Mouse (Mus musculus): Measurements from ENCODE around the gene Kcnk2. TPM values are rescaled to one million over a fixed set of nuclear protein-coding genes. Genes with fewer than 3 reads are reported as not detected.

Gene Kcnk2
- polyA plus RNA-seq, 1 experiment from 2014 or later, result 4.5 TPM

DNA sequence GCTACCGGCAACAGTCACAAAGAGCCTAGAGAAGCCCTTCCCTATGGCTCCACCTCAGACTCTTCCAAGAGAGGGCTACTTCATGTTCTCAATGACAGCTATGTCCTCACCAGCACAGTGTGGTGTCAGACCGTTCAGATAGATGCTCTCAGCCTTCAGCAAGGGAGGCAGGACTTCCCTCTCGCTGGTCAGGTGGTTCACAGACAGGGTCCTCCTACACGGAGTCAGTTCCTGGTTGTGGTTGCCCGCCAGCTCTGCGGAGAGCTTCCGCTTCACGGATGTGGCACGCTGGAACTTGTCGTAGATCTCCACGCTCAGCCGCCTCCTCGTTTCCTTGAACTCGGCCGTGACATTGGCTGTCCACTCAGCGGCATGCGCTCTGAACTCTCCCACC lies 192.4 kb downstream of the Kcnk2 start:
- Histone ChIP-seq H3K27ac (no peak overlapping the region), H3K4me3 (no peak overlapping the region), H3K27me3 (no peaks in the 10 kb centered on the region), H3K9me3 (no peaks in the 10 kb centered on the region), H3K4me1 (no peaks in the 10 kb centered on the region; the same call in 1 of the 2 replicates), H3K9ac (no peak overlapping the region), H3K36me3 (no peaks in the 10 kb centered on the region), H3K4me2 (no peak overlapping the region)
- ATAC-seq (ENCODE audit: borderline replicate concordance, extremely low read depth, low FRiP score, low TSS enrichment), result no peak
- WGBS, result 89% methylated on average over 17 of the region's 17 CpGs

DNA sequence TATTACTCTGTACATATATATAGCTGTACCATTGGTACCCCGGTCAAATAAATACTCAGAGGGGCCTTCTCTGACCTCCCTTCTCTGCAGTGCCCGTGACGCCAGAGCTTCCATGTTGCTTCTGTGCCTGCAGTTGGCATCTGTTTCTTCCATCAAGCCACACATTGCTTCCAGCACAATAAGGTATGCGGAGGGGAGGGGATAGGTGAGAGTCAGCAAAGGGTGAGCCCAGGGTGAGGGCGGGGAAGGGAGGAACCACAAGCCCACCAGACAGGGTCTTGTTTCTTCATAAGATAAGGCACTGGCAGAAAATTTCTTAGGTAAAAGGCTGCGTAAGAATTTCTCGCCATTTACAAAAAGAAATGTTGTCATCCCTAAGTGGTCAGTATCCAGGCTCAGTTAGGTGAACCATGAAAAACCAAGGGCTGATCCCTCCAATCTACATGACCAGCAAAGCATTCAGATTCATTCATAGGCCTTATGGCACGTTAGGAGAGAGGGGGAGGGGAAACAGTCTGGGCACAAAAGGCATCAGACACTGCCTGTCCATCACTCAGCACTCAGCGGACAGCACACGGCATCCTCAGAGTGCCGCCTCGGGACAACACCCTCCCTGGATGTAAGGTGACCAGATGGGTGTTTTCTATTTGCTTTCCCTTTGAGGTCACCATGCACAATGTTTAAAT lies 192.9 kb downstream of the Kcnk2 start:
- Histone ChIP-seq H3K36me3 (no peaks in the 10 kb centered on the region), H3K27ac (no peak overlapping the region), H3K9ac (no peak overlapping the region), H3K4me2 (no peak overlapping the region), H3K27me3 (no peaks in the 10 kb centered on the region), H3K4me1 (no peaks in the 10 kb centered on the region; the same call in 1 of the 2 replicates), H3K9me3 (no peaks in the 10 kb centered on the region), H3K4me3 (no peak overlapping the region)
- 72% methylated on average over 12 of the region's 12 CpGs for WGBS
- no peak for ATAC-seq (ENCODE audit: borderline replicate concordance, extremely low read depth, low FRiP score, low TSS enrichment)

DNA sequence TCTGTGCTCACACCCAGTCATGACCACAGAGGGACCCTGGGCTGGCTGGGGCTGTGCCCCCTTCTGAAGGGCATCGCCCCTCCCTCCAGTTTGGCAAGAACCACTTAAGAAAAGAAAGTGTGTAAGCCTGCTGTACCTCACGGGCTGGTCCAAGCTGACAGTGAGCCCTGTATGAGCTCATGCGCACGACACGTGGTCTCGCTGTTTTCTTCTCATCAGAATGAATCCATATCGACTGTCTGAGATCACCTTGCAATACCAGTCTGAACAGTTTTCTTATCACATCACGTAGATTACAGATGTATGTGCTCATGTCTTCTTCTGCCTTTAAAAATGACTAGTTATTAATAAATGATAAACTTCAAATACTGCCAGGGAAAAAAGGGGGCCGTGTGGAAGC lies 193.5 kb downstream of the Kcnk2 start:
- no peaks in the 10 kb centered on the region; the same call in 1 of the 2 replicates for H3K4me1 ChIP-seq
- no peaks in the 10 kb centered on the region for H3K9me3 ChIP-seq
- 81% methylated on average over 9 of the region's 9 CpGs for WGBS
- H3K36me3 ChIP-seq, result no peaks in the 10 kb centered on the region
- no peak overlapping the region for H3K9ac ChIP-seq
- no peak overlapping the region for H3K4me3 ChIP-seq
- H3K27ac ChIP-seq, result no peak overlapping the region
- no peaks in the 10 kb centered on the region for H3K27me3 ChIP-seq
- no peak overlapping the region for H3K4me2 ChIP-seq
- no peak for ATAC-seq (ENCODE audit: borderline replicate concordance, extremely low read depth, low FRiP score, low TSS enrichment)

DNA sequence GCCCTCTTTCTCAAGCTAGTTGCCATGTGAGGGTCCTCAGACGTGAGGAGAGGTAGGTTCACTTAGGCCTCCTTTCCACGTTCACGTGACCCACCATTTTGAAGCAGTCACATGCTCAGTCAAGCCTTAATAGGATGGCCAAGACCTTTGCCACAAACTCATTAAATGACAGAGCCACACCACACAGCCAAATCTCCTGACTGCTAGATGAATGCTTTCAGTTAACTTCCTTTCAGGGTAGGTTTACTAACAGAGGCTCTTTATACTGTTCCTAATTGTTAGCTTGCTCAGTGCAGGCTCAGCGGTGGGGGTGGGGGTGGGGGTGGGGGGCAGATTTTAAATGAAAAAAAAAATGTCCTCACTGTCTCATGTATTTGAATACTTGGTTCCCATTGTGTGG lies 206.3 kb downstream of the Kcnk2 start:
- no peak overlapping the region for H3K27ac ChIP-seq
- no peaks in the 10 kb centered on the region for H3K36me3 ChIP-seq
- no peak overlapping the region for H3K4me2 ChIP-seq
- H3K4me1 ChIP-seq, result no peaks in the 10 kb centered on the region
- no peaks in the 10 kb centered on the region for H3K9me3 ChIP-seq
- WGBS, result 69% methylated on average over 4 of the region's 4 CpGs
- no peak overlapping the region for H3K9ac ChIP-seq
- no peak for ATAC-seq (ENCODE audit: borderline replicate concordance, extremely low read depth, low FRiP score, low TSS enrichment)
- no peak overlapping the region for H3K4me3 ChIP-seq
- H3K27me3 ChIP-seq, result no peaks in the 10 kb centered on the region

DNA sequence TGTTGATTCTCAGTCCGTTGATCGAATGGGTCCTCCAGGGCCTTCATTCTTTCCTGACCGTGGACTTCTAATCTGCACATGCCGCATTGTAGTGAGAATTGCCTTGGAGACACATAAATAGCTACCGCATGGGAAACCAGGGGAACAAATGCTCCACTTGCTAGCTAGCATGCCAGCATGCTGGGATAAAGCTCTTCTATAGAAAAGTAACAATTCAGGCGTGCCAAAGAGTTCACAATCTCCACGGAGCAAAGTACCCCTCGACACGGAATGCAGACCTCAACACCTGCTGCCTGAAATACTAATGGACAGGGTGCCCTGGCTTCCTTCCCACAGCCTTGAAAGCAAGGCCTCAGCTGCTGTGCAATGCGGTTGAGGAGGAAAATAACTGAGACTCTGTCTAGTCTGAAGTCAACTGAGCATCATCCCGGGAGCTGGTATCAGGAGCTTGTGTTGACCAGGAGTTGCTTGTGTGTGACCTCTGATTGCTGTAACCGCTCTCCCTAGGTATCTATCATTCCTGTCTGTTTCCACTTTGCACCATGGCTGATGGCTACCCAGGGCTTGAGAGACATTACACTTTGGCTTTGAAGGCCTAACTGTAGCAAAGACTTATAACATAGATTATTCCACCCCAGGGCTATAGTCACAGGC lies 214.2 kb downstream of the Kcnk2 start:
- ATAC-seq (ENCODE audit: borderline replicate concordance, extremely low read depth, low FRiP score, low TSS enrichment), result no peak
- no peak overlapping the region for H3K4me3 ChIP-seq
- H3K27me3 ChIP-seq, result no peaks in the 10 kb centered on the region
- 77% methylated on average over 12 of the region's 12 CpGs for WGBS
- H3K4me1 ChIP-seq, result peaks cover 8% of the 10 kb centered on the region
- H3K9me3 ChIP-seq, result no peaks in the 10 kb centered on the region
- no peak overlapping the region for H3K4me2 ChIP-seq
- H3K9ac ChIP-seq, result no peak overlapping the region
- H3K27ac ChIP-seq, result no peak overlapping the region
- H3K36me3 ChIP-seq, result no peaks in the 10 kb centered on the region

DNA sequence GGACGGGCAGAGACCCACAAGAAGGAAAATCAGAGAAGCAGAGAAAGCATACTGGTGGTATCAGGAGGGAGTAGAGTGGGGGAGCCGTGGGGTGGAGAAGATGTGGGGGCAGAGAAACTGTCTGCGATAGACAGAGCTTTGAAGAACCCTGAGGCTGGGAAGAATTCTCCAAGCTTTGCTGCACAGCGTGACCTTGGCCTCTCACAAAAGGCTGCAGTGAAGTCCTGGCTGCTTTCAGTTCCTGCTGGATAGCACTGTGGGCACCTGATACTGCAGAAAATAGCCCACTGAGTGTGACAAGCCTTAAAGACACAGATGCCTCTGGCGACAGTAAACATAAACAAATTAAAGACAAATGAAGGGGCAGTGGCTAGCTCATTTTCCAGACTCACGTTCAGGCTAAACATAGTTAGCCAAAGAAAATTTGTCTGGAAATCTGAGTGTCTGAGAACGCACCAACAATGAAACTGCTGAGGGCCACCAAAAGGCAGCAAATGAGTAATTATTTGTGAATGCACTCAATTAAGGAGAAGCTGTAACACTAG lies 216.8 kb downstream of the Kcnk2 start:
- ATAC-seq (ENCODE audit: borderline replicate concordance, extremely low read depth, low FRiP score, low TSS enrichment), result no peak
- H3K27ac ChIP-seq, result no peak overlapping the region; the same call in 1 of the 2 replicates
- 29% methylated on average over 7 of the region's 7 CpGs for WGBS
- no peaks in the 10 kb centered on the region for H3K9me3 ChIP-seq
- H3K27me3 ChIP-seq, result no peaks in the 10 kb centered on the region
- H3K36me3 ChIP-seq, result no peaks in the 10 kb centered on the region
- no peak overlapping the region for H3K9ac ChIP-seq
- no peak overlapping the region for H3K4me2 ChIP-seq
- no peak overlapping the region for H3K4me3 ChIP-seq
- H3K4me1 ChIP-seq, result peaks cover 8% of the 10 kb centered on the region

DNA sequence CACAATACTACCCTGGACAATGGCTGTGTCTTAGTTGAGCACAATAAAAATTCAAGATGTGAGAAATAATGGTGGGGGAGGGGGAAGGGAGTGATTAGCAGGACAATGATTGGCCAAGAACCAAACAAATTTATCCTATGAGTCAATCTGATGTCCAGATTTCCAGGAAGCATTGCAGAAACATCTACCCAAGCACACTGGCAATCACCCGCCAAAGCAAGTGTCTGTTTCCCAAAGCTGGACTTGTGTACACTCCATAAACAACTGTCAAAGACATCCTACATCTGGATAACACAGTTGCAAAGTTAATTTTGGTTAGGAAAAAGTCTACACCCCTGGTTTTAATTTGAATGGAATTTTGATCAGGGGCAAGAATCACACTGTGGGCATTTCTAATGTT lies 224.3 kb downstream of the Kcnk2 start:
- Histone ChIP-seq H3K4me1 (no peaks in the 10 kb centered on the region), H3K4me2 (no peak overlapping the region), H3K9ac (no peak overlapping the region), H3K9me3 (no peaks in the 10 kb centered on the region), H3K4me3 (no peak overlapping the region), H3K27me3 (no peaks in the 10 kb centered on the region), H3K36me3 (no peaks in the 10 kb centered on the region), H3K27ac (no peak overlapping the region)
- no peak for ATAC-seq (ENCODE audit: borderline replicate concordance, extremely low read depth, low FRiP score, low TSS enrichment)
- WGBS, result 35% methylated on average over 1 of the region's 1 CpGs

DNA sequence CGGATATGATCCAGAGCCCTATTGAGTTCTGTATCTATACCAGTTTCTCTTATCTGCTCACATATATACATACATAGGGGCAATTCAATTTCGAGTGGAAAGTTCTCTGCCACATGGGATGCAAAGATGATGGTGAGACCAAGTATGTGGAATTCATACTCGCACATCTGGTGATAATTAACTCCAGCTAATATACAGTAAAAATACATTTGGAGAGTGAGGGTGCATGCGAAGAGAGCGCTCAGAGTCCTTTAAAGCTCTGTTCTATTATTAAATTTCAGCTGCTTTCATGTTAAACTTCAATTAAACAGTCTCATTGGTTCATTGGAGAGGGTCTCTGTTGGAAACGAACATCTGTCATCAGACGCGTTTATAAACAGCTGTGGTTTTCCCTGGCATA lies 228.6 kb downstream of the Kcnk2 start:
- Histone ChIP-seq H3K4me2 (no peak overlapping the region), H3K36me3 (no peaks in the 10 kb centered on the region), H3K27me3 (no peaks in the 10 kb centered on the region), H3K4me3 (no peak overlapping the region), H3K9ac (no peak overlapping the region), H3K9me3 (no peaks in the 10 kb centered on the region), H3K27ac (no peak overlapping the region), H3K4me1 (peaks cover 8% of the 10 kb centered on the region; the same call in 1 of the 2 replicates)
- no peak for ATAC-seq (ENCODE audit: borderline replicate concordance, extremely low read depth, low FRiP score, low TSS enrichment)
- 62% methylated on average over 8 of the region's 8 CpGs for WGBS

DNA sequence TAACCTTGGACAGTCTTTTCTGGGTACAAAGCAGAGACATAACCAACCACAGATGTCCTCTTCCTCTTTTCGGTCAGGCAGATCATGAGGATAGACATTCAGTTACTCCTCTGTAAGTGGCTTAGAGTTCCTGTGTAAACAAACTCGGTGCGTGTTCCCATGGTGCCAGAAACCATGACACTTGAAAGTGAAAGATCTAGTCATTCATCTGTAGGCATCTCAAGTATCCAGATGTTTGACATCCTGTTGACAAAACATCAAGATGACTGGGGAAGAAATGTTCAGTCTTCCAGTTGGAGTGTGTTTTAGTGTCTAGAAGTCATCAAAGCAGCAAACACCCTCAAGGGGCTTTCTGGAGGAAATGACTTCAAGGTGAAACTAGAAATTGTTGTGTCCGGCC lies 230.9 kb downstream of the Kcnk2 start:
- 23% methylated on average over 4 of the region's 4 CpGs for WGBS
- peak; percentile 27; the same call in 1 of the 2 replicates for ATAC-seq (ENCODE audit: borderline replicate concordance, extremely low read depth, low FRiP score, low TSS enrichment)
- Histone ChIP-seq H3K9me3 (no peaks in the 10 kb centered on the region), H3K4me1 (peaks cover 8% of the 10 kb centered on the region; the same call in 1 of the 2 replicates), H3K9ac (no peak overlapping the region), H3K36me3 (no peaks in the 10 kb centered on the region), H3K27me3 (no peaks in the 10 kb centered on the region), H3K4me3 (no peak overlapping the region), H3K27ac (no peak overlapping the region), H3K4me2 (no peak overlapping the region)

DNA sequence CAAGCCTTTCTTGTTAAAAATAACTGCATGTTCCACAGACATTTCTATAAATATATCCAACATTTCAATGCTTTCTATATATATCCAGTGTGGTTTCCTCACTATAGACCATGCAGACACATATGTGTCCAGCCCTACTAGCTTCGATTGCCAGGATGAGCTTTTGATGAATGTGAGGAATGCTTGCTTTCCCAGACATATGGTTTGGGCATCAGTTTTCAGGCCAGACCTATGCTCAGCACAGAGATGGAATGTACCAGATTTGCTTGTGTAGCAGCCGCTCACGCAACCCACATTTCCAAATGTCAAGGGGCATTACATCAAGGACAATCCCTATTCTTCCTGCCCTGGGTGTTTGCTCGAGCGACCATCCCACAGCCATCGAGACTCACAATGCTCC lies 236.3 kb downstream of the Kcnk2 start:
- Histone ChIP-seq H3K4me2 (no peak overlapping the region), H3K9ac (no peak overlapping the region), H3K27ac (no peak overlapping the region), H3K4me3 (no peak overlapping the region), H3K36me3 (no peaks in the 10 kb centered on the region), H3K9me3 (no peaks in the 10 kb centered on the region), H3K4me1 (peaks cover 14% of the 10 kb centered on the region), H3K27me3 (no peaks in the 10 kb centered on the region)
- WGBS, result 79% methylated on average over 6 of the region's 6 CpGs
- ATAC-seq (ENCODE audit: borderline replicate concordance, extremely low read depth, low FRiP score, low TSS enrichment), result no peak

DNA sequence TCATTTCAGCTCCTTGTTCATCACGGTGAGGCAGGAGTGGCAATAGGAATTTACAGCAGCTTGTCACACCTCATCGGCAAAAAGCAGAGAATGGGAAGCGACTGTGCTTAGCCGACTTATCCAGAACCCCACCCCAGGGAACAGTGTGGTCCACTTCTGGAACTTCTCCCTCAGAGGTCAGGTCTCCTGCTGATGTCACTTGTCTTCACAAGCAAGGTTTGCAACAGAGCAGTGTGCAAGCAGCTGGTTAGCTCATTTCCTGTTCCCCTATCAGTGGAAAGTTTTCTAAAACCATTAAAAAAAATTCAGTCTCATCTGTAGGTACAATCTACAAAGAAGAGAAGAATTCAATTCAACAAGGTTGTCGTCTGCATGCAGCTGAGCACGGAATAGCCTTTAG lies 236.9 kb downstream of the Kcnk2 start:
- no peak for ATAC-seq (ENCODE audit: borderline replicate concordance, extremely low read depth, low FRiP score, low TSS enrichment)

DNA sequence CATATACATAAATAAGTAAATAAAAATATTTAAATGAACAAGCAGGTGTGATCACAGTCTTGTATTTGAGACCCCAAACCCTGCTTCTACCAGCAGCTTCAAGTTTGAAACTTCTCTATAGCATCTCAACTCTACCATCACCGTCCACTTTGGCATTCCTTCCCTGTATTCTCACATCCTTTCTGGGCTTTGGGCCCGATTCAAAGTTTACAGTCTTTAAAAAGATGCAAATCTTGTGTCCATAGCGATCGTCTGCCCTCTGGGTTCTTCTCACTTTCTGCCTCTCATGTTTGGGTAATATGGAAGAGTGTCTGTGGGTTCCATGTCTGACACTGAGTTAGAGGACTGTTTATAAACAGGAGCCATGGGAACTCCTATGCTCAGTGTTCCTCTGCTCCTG lies 237.4 kb downstream of the Kcnk2 start:
- Histone ChIP-seq H3K27me3 (no peaks in the 10 kb centered on the region), H3K4me1 (peaks cover 14% of the 10 kb centered on the region), H3K4me2 (no peak overlapping the region), H3K36me3 (no peaks in the 10 kb centered on the region), H3K27ac (no peak overlapping the region), H3K9me3 (no peaks in the 10 kb centered on the region), H3K9ac (no peak overlapping the region), H3K4me3 (no peak overlapping the region)
- 52% methylated on average over 4 of the region's 4 CpGs for WGBS
- ATAC-seq (ENCODE audit: borderline replicate concordance, extremely low read depth, low FRiP score, low TSS enrichment), result no peak; the same call in 1 of the 2 replicates

More for the DNA sequence above, 236.9 kb downstream of the Kcnk2 start:
- H3K4me2 ChIP-seq, result no peak overlapping the region
- H3K4me3 ChIP-seq, result no peak overlapping the region
- H3K27ac ChIP-seq, result no peak overlapping the region
- H3K9ac ChIP-seq, result no peak overlapping the region
- H3K4me1 ChIP-seq, result peaks cover 14% of the 10 kb centered on the region
- no peaks in the 10 kb centered on the region for H3K36me3 ChIP-seq
- H3K9me3 ChIP-seq, result no peaks in the 10 kb centered on the region
- WGBS, result 56% methylated on average over 6 of the region's 6 CpGs
- no peaks in the 10 kb centered on the region for H3K27me3 ChIP-seq

Measured in lung, embryonic 15.5 days (tissue).